Mouse (Mus musculus): ENCODE measurements around the gene Got1. TPM values are rescaled to one million over a fixed set of nuclear protein-coding genes. Genes with fewer than 3 reads are reported as not detected.

The Got1 gene
- polyA plus RNA-seq, 1 experiment from 2014 or later = 127 TPM

- H3K27ac ChIP-seq (replicated peaks) = no peak overlapping the region
- no peaks in the 10 kb centered on the region for H3K9me3 ChIP-seq (replicated peaks)
- H3K36me3 ChIP-seq = no peaks in the 10 kb centered on the region
- no peak overlapping the region for H3K9ac ChIP-seq (replicated peaks)
- H3K27me3 ChIP-seq (replicated peaks) = no peaks in the 10 kb centered on the region
- H3K4me3 ChIP-seq (replicated peaks) = no peak overlapping the region
- no peak for ATAC-seq (ENCODE audit: low FRiP score)
- 92% methylated on average over 5 of the region's 5 CpGs for WGBS
- H3K4me2 ChIP-seq = no peak overlapping the region
- peaks cover 9% of the 10 kb centered on the region for H3K4me1 ChIP-seq
Measured at GRCm38 (mm10) chr19:43477436-43477835, 47.0 kb downstream of the Got1 start.

GRCm38 (mm10) chr19:43476063-43476462, 48.3 kb downstream of the Got1 start:
- 66% methylated on average over 7 of the region's 7 CpGs for WGBS
- Histone ChIP-seq H3K4me3 (replicated peaks) (no peak overlapping the region), H3K9ac (replicated peaks) (no peak overlapping the region), H3K4me2 (no peak overlapping the region), H3K36me3 (0 out of 2 replicates have a peak, but pooled peaks cover 2% of the 10 kb centered on the region), H3K27ac (replicated peaks) (no peak overlapping the region), H3K27me3 (replicated peaks) (no peaks in the 10 kb centered on the region), H3K4me1 (peaks cover 9% of the 10 kb centered on the region), H3K9me3 (replicated peaks) (no peaks in the 10 kb centered on the region)
- no peak for ATAC-seq (ENCODE audit: low FRiP score)

GRCm38 (mm10) chr19:43475642-43476041, 48.8 kb downstream of the Got1 start:
- Histone ChIP-seq H3K4me2 (no peak overlapping the region), H3K4me1 (peaks cover 9% of the 10 kb centered on the region), H3K4me3 (replicated peaks) (no peak overlapping the region), H3K9me3 (replicated peaks) (no peaks in the 10 kb centered on the region), H3K9ac (replicated peaks) (no peak overlapping the region), H3K36me3 (0 out of 2 replicates have a peak, but pooled peaks cover 2% of the 10 kb centered on the region), H3K27ac (replicated peaks) (no peak overlapping the region), H3K27me3 (replicated peaks) (no peaks in the 10 kb centered on the region)
- no peak for ATAC-seq (ENCODE audit: low FRiP score)
- 50% methylated on average over 2 of the region's 2 CpGs for WGBS

- Histone ChIP-seq H3K4me3 (replicated peaks) (no peak overlapping the region), H3K9ac (replicated peaks) (no peak overlapping the region)
- WGBS = 96% methylated on average over 7 of the region's 7 CpGs
Measured at GRCm38 (mm10) chr19:43472781-43473180, 51.6 kb downstream of the Got1 start.

GRCm38 (mm10) chr19:43472331-43472730, 52.1 kb downstream of the Got1 start:
- Histone ChIP-seq H3K4me2 (no peak overlapping the region), H3K9me3 (replicated peaks) (no peaks in the 10 kb centered on the region), H3K4me1 (peaks cover 9% of the 10 kb centered on the region), H3K27me3 (replicated peaks) (no peaks in the 10 kb centered on the region), H3K27ac (replicated peaks) (no peak overlapping the region), H3K36me3 (peaks cover 17% of the 10 kb centered on the region; the same call in 1 of the 2 replicates), H3K9ac (replicated peaks) (no peak overlapping the region), H3K4me3 (replicated peaks) (no peak overlapping the region)
- ATAC-seq (ENCODE audit: low FRiP score) = no peak
- WGBS = 74% methylated on average over 8 of the region's 8 CpGs

More at GRCm38 (mm10) chr19:43472781-43473180, 51.6 kb downstream of the Got1 start:
- Histone ChIP-seq H3K4me2 (no peak overlapping the region), H3K27ac (replicated peaks) (no peak overlapping the region), H3K36me3 (peaks cover 17% of the 10 kb centered on the region; the same call in 1 of the 2 replicates), H3K27me3 (replicated peaks) (no peaks in the 10 kb centered on the region), H3K4me1 (peaks cover 9% of the 10 kb centered on the region), H3K9me3 (replicated peaks) (no peaks in the 10 kb centered on the region)
- ATAC-seq (ENCODE audit: low FRiP score) = no peak

GRCm38 (mm10) chr19:43469333-43469732, 55.1 kb downstream of the Got1 start:
- no peaks in the 10 kb centered on the region for H3K9me3 ChIP-seq (replicated peaks)
- no peak overlapping the region for H3K9ac ChIP-seq (replicated peaks)
- no peak overlapping the region for H3K4me2 ChIP-seq
- 74% methylated on average over 7 of the region's 7 CpGs for WGBS
- no peak for ATAC-seq (ENCODE audit: low FRiP score)
- H3K27ac ChIP-seq (replicated peaks) = no peak overlapping the region
- H3K4me3 ChIP-seq (replicated peaks) = no peak overlapping the region
- peaks cover 23% of the 10 kb centered on the region; the same call in 1 of the 2 replicates for H3K36me3 ChIP-seq
- no peaks in the 10 kb centered on the region for H3K4me1 ChIP-seq
- H3K27me3 ChIP-seq (replicated peaks) = no peaks in the 10 kb centered on the region

- no peak overlapping the region for H3K4me2 ChIP-seq
- WGBS = 79% methylated on average over 12 of the region's 12 CpGs
Measured at GRCm38 (mm10) chr19:43467927-43468685, 56.3 kb downstream of the Got1 start.

GRCm38 (mm10) chr19:43465601-43466255, 58.7 kb downstream of the Got1 start:
- WGBS = 88% methylated on average over 14 of the region's 14 CpGs
- ATAC-seq (ENCODE audit: low FRiP score) = no peak

More at GRCm38 (mm10) chr19:43467927-43468685, 56.3 kb downstream of the Got1 start:
- Histone ChIP-seq H3K4me1 (no peaks in the 10 kb centered on the region), H3K27me3 (replicated peaks) (no peaks in the 10 kb centered on the region), H3K9ac (replicated peaks) (no peak overlapping the region), H3K27ac (replicated peaks) (no peak overlapping the region), H3K36me3 (peaks cover 23% of the 10 kb centered on the region; the same call in 1 of the 2 replicates), H3K4me3 (replicated peaks) (no peak overlapping the region), H3K9me3 (replicated peaks) (no peaks in the 10 kb centered on the region)
- ATAC-seq (ENCODE audit: low FRiP score) = no peak

GRCm38 (mm10) chr19:43465076-43465475, 59.3 kb downstream of the Got1 start:
- Histone ChIP-seq H3K9me3 (replicated peaks) (no peaks in the 10 kb centered on the region), H3K9ac (replicated peaks) (no peak overlapping the region), H3K4me2 (no peak overlapping the region), H3K27me3 (replicated peaks) (no peaks in the 10 kb centered on the region), H3K4me1 (no peaks in the 10 kb centered on the region), H3K36me3 (peaks cover 21% of the 10 kb centered on the region; the same call in 1 of the 2 replicates), H3K4me3 (replicated peaks) (no peak overlapping the region), H3K27ac (replicated peaks) (no peak overlapping the region)
- no peak for ATAC-seq (ENCODE audit: low FRiP score)
- 92% methylated on average over 11 of the region's 11 CpGs for WGBS

More at GRCm38 (mm10) chr19:43465601-43466255, 58.7 kb downstream of the Got1 start:
- H3K36me3 ChIP-seq = peaks cover 21% of the 10 kb centered on the region; the same call in 1 of the 2 replicates
- no peaks in the 10 kb centered on the region for H3K9me3 ChIP-seq (replicated peaks)
- no peak overlapping the region for H3K4me2 ChIP-seq
- no peak overlapping the region for H3K4me3 ChIP-seq (replicated peaks)
- no peak overlapping the region for H3K27ac ChIP-seq (replicated peaks)
- no peak overlapping the region for H3K9ac ChIP-seq (replicated peaks)
- no peaks in the 10 kb centered on the region for H3K27me3 ChIP-seq (replicated peaks)
- H3K4me1 ChIP-seq = no peaks in the 10 kb centered on the region

- no peak for ATAC-seq (ENCODE audit: low FRiP score)
- Histone ChIP-seq H3K9ac (replicated peaks) (no peak overlapping the region), H3K27me3 (replicated peaks) (no peaks in the 10 kb centered on the region), H3K36me3 (peaks cover 16% of the 10 kb centered on the region; the same call in 1 of the 2 replicates), H3K4me3 (replicated peaks) (no peak overlapping the region), H3K4me2 (no peak overlapping the region), H3K9me3 (replicated peaks) (no peaks in the 10 kb centered on the region), H3K4me1 (no peaks in the 10 kb centered on the region), H3K27ac (replicated peaks) (no peak overlapping the region)
- 88% methylated on average over 3 of the region's 3 CpGs for WGBS
Measured at GRCm38 (mm10) chr19:43464294-43464687, 60.1 kb downstream of the Got1 start.

GRCm38 (mm10) chr19:43463546-43464293, 60.7 kb downstream of the Got1 start:
- Histone ChIP-seq H3K4me3 (replicated peaks) (no peak overlapping the region), H3K9me3 (replicated peaks) (no peaks in the 10 kb centered on the region), H3K9ac (replicated peaks) (no peak overlapping the region), H3K4me1 (no peaks in the 10 kb centered on the region), H3K27me3 (replicated peaks) (no peaks in the 10 kb centered on the region), H3K36me3 (peaks cover 12% of the 10 kb centered on the region; the same call in 1 of the 2 replicates), H3K27ac (replicated peaks) (no peak overlapping the region), H3K4me2 (no peak overlapping the region)
- WGBS = 88% methylated on average over 7 of the region's 7 CpGs
- no peak for ATAC-seq (ENCODE audit: low FRiP score)

Measured in neural tube, embryonic 15.5 days (tissue).